Mouse (Mus musculus) stomach, postnatal 0 days (tissue): Measurements from ENCODE around the gene Izumo2.

Experiments used
- CTCF ChIP-seq: IDR thresholded peaks from 2 replicates; pipeline ENCODE4 v1.5.1; 2016; ENCODE audit warnings: antibody characterized with exemption, low read depth, mild to moderate bottlenecking, moderate library complexity
- EP300 ChIP-seq: optimal IDR thresholded peaks from 2 replicates; pipeline ENCODE3; 2016; ENCODE audit warnings: antibody characterized with exemption

- TF ChIP-seq EP300 (no peak), CTCF (no peak)
These were observed 22.8 kb upstream of the Izumo2 start for GRCm38 (mm10) chr7:44685531-44686402.
